Mouse (Mus musculus): ENCODE measurements around the gene Kpna3.

Gene Kpna3

GRCm38 (mm10) chr14:61390586-61390985 is 49.1 kb downstream of the Kpna3 start:
- DNase-seq, result no peak

GRCm38 (mm10) chr14:61367290-61367689 is 72.4 kb downstream of the Kpna3 start:
- no peak for DNase-seq

- no peak for DNase-seq
Observed at GRCm38 (mm10) chr14:61364656-61365055, 75.0 kb downstream of the Kpna3 start.

GRCm38 (mm10) chr14:61363734-61364133 is 75.9 kb downstream of the Kpna3 start:
- DNase-seq, result no peak

- no peak for DNase-seq
Observed at GRCm38 (mm10) chr14:61362268-61362667, 77.4 kb downstream of the Kpna3 start.

GRCm38 (mm10) chr14:61360981-61361511 is 78.6 kb downstream of the Kpna3 start:
- no peak for DNase-seq

GRCm38 (mm10) chr14:61360131-61360980 is 79.3 kb downstream of the Kpna3 start, which contains the start of gene Ebpl:
Ebpl (minus strand) TSS chr14:61360439.
- DNase-seq, result peak; percentile 94

GRCm38 (mm10) chr14:61354251-61355235 is 85.1 kb downstream of the Kpna3 start:
- no peak for DNase-seq

- DNase-seq, result no peak
Observed at GRCm38 (mm10) chr14:61350808-61351207, 88.9 kb downstream of the Kpna3 start.

- DNase-seq, result no peak
Observed at GRCm38 (mm10) chr14:61349876-61350275, 89.8 kb downstream of the Kpna3 start.

- peak; percentile 26 for DNase-seq
Observed at GRCm38 (mm10) chr14:61346827-61347698, 92.6 kb downstream of the Kpna3 start.

GRCm38 (mm10) chr14:61344590-61344989 is 95.1 kb downstream of the Kpna3 start:
- DNase-seq, result no peak

- DNase-seq, result no peak
Observed at GRCm38 (mm10) chr14:61339381-61339780, 100.3 kb downstream of the Kpna3 start.

GRCm38 (mm10) chr14:61330996-61331561 is 108.6 kb downstream of the Kpna3 start:
- peak; percentile 88 for DNase-seq

- no peak for DNase-seq
Observed at GRCm38 (mm10) chr14:61330591-61330990, 109.1 kb downstream of the Kpna3 start.

GRCm38 (mm10) chr14:61327618-61328450 is 111.8 kb downstream of the Kpna3 start:
- DNase-seq, result peak; percentile 80

- peak; percentile 9 for DNase-seq
Observed at GRCm38 (mm10) chr14:61327007-61327406, 112.7 kb downstream of the Kpna3 start.

GRCm38 (mm10) chr14:61322740-61323139 is 116.9 kb downstream of the Kpna3 start:
- no peak for DNase-seq

GRCm38 (mm10) chr14:61321200-61321599 is 118.5 kb downstream of the Kpna3 start:
- DNase-seq, result no peak

- DNase-seq, result no peak
Observed at GRCm38 (mm10) chr14:61320765-61321164, 118.9 kb downstream of the Kpna3 start.

GRCm38 (mm10) chr14:61316861-61317260 is 122.8 kb downstream of the Kpna3 start:
- DNase-seq, result peak; percentile 75
